Mouse (Mus musculus): ENCODE results near the gene Rapgef2. TPM values are rescaled to one million over a fixed set of nuclear protein-coding genes. Genes with fewer than 3 reads are reported as not detected.

The Rapgef2 gene
- polyA plus RNA-seq, 2 experiments, result 1.2 TPM

GRCm38 (mm10) chr3:79168168-79168827 is 118.0 kb downstream of the Rapgef2 start:
- no peak overlapping the region for H3K4me3 ChIP-seq (ENCODE audit: insufficient read depth in 1 of 2, low read depth in 2 of 2, low read length in 2 of 2)
- no peaks in the 10 kb centered on the region for H3K36me3 ChIP-seq (replicated peaks; ENCODE audit: control insufficient read depth, insufficient read depth, low read depth)
- H3K27me3 ChIP-seq (ENCODE audit: control insufficient read depth, insufficient read depth, low read length), result no peaks in the 10 kb centered on the region
- H3K9ac ChIP-seq (replicated peaks), result no peak overlapping the region
- no peak overlapping the region for H3K4me2 ChIP-seq (ENCODE audit: low read depth)
- peaks cover 6 to 22% of the 10 kb centered on the region in 2 experiments for H3K4me1 ChIP-seq (replicated peaks; ENCODE audit: control insufficient read depth in 2 of 2, insufficient read depth in 2 of 2, low read length in 1 of 2)
- WGBS (ENCODE audit: insufficient replicate concordance), result 6% methylated on average over 2 of the region's 2 CpGs
- H3K9me3 ChIP-seq (ENCODE audit: control insufficient read depth, low read length), result no peaks in the 10 kb centered on the region
- ATAC-seq (ENCODE audit: insufficient read depth), result peak; percentile 39; the same call in 1 of the 2 replicates
- no peak for DNase-seq (ENCODE audit: low read depth in 3 of 3, low spot score in 3 of 3)
- H3K27ac ChIP-seq, result no peak overlapping the region
- TF ChIP-seq CTCF (IDR thresholded peaks at IDR 0.05; ENCODE audit: low read depth), result no peak
- no peak for TF ChIP-seq EP300 (IDR thresholded peaks at IDR 0.05; ENCODE audit: low read depth)

- 67% methylated on average over 2 of the region's 2 CpGs for WGBS (ENCODE audit: insufficient replicate concordance)
- Histone ChIP-seq H3K4me3 (ENCODE audit: insufficient read depth in 1 of 2, low read depth in 2 of 2, low read length in 2 of 2) (no peak overlapping the region), H3K4me1 (replicated peaks; ENCODE audit: control insufficient read depth in 2 of 2, insufficient read depth in 2 of 2, low read length in 1 of 2) (peaks cover 6 to 24% of the 10 kb centered on the region in 2 experiments), H3K9me3 (ENCODE audit: control insufficient read depth, low read length) (no peaks in the 10 kb centered on the region), H3K27ac (no peak overlapping the region), H3K4me2 (ENCODE audit: low read depth) (no peak overlapping the region), H3K36me3 (replicated peaks; ENCODE audit: control insufficient read depth, insufficient read depth, low read depth) (no peaks in the 10 kb centered on the region), H3K27me3 (ENCODE audit: control insufficient read depth, insufficient read depth, low read length) (no peaks in the 10 kb centered on the region), H3K9ac (replicated peaks) (no peak overlapping the region)
- no peak for ATAC-seq (ENCODE audit: insufficient read depth)
- no peak for DNase-seq (ENCODE audit: low read depth in 3 of 3, low spot score in 3 of 3)
- no peak for TF ChIP-seq EP300 (IDR thresholded peaks at IDR 0.05; ENCODE audit: low read depth)
- no peak for TF ChIP-seq CTCF (IDR thresholded peaks at IDR 0.05; ENCODE audit: low read depth)
Observed at GRCm38 (mm10) chr3:79167586-79167985, 118.7 kb downstream of the Rapgef2 start.

- no peak overlapping the region for H3K27ac ChIP-seq
- H3K9me3 ChIP-seq (ENCODE audit: control insufficient read depth, low read length), result no peaks in the 10 kb centered on the region
- H3K36me3 ChIP-seq (replicated peaks; ENCODE audit: control insufficient read depth, insufficient read depth, low read depth), result no peaks in the 10 kb centered on the region
- no peak for TF ChIP-seq EP300 (IDR thresholded peaks at IDR 0.05; ENCODE audit: low read depth)
- no peak for TF ChIP-seq CTCF (IDR thresholded peaks at IDR 0.05; ENCODE audit: low read depth)
- no peak overlapping the region for H3K9ac ChIP-seq (replicated peaks)
- peak overlapping the region; percentile 26 for H3K4me2 ChIP-seq (ENCODE audit: low read depth)
- H3K4me3 ChIP-seq (ENCODE audit: insufficient read depth in 1 of 2, low read depth in 2 of 2, low read length in 2 of 2), result no peak overlapping the region
- ATAC-seq (ENCODE audit: insufficient read depth) (no peak), DNase-seq (ENCODE audit: low read depth in 3 of 3, low spot score in 3 of 3) (no peak)
- H3K27me3 ChIP-seq (ENCODE audit: control insufficient read depth, insufficient read depth, low read length), result no peaks in the 10 kb centered on the region
- 25% methylated on average over 6 of the region's 6 CpGs for WGBS (ENCODE audit: insufficient replicate concordance)
- H3K4me1 ChIP-seq (replicated peaks; ENCODE audit: control insufficient read depth in 2 of 2, insufficient read depth in 2 of 2, low read length in 1 of 2), result peaks cover 4 to 23% of the 10 kb centered on the region in 2 experiments
Observed at GRCm38 (mm10) chr3:79161834-79162401, 124.4 kb downstream of the Rapgef2 start.

DNA sequence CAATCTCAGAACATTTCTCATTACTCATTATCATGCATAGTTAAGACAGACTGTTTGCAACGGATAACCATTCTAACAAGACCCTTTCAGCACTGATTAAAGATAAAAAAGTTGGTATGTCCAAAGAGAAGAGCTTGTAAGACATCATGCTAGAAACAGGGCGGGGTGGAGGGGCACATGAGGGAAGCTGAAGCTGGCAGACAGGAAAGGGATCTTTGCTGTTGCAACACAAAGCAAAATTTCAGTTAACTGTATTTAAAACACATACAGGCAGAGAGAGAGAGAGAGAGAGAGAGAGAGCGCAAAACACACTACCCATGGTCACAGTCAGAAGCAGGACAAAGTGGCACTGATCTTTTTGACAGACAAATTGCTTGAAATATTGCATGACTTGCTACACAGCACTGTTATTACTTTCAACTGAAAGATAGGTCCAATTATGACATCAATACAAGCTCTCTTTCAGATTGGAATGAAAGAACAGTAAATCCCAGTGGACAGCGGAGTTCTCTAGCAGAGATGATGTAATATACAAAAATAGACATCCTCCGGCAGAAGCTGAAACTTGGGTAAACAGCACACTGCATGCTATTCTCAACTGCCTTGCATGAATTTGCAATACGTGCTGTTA is 125.1 kb downstream of the Rapgef2 start:
- Histone ChIP-seq H3K4me2 (ENCODE audit: low read depth) (peak overlapping the region; percentile 26), H3K4me1 (replicated peaks; ENCODE audit: control insufficient read depth in 2 of 2, insufficient read depth in 2 of 2, low read length in 1 of 2) (peaks cover 4 to 23% of the 10 kb centered on the region in 2 experiments), H3K9ac (replicated peaks) (no peak overlapping the region), H3K9me3 (ENCODE audit: control insufficient read depth, low read length) (no peaks in the 10 kb centered on the region), H3K4me3 (ENCODE audit: insufficient read depth in 1 of 2, low read depth in 2 of 2, low read length in 2 of 2) (no peak overlapping the region), H3K27ac (no peak overlapping the region), H3K27me3 (ENCODE audit: control insufficient read depth, insufficient read depth, low read length) (no peaks in the 10 kb centered on the region), H3K36me3 (replicated peaks; ENCODE audit: control insufficient read depth, insufficient read depth, low read depth) (no peaks in the 10 kb centered on the region)
- no peak for TF ChIP-seq EP300 (IDR thresholded peaks at IDR 0.05; ENCODE audit: low read depth)
- TF ChIP-seq CTCF (IDR thresholded peaks at IDR 0.05; ENCODE audit: low read depth), result no peak
- 11% methylated on average over 6 of the region's 6 CpGs for WGBS (ENCODE audit: insufficient replicate concordance)
- no peak for ATAC-seq (ENCODE audit: insufficient read depth)
- DNase-seq (ENCODE audit: low read depth in 3 of 3, low spot score in 3 of 3), result no peak

- Histone ChIP-seq H3K9ac (replicated peaks) (no peak overlapping the region), H3K9me3 (ENCODE audit: control insufficient read depth, low read length) (no peaks in the 10 kb centered on the region), H3K27ac (no peak overlapping the region), H3K4me2 (ENCODE audit: low read depth) (no peak overlapping the region), H3K4me1 (replicated peaks; ENCODE audit: control insufficient read depth in 2 of 2, insufficient read depth in 2 of 2, low read length in 1 of 2) (peaks cover 4 to 21% of the 10 kb centered on the region in 2 experiments), H3K27me3 (ENCODE audit: control insufficient read depth, insufficient read depth, low read length) (no peaks in the 10 kb centered on the region), H3K4me3 (ENCODE audit: insufficient read depth in 1 of 2, low read depth in 2 of 2, low read length in 2 of 2) (no peak overlapping the region), H3K36me3 (replicated peaks; ENCODE audit: control insufficient read depth, insufficient read depth, low read depth) (no peaks in the 10 kb centered on the region)
- TF ChIP-seq EP300 (IDR thresholded peaks at IDR 0.05; ENCODE audit: low read depth) (no peak), CTCF (IDR thresholded peaks at IDR 0.05; ENCODE audit: low read depth) (no peak)
- DNase-seq (ENCODE audit: low read depth in 3 of 3, low spot score in 3 of 3) (no peak), ATAC-seq (ENCODE audit: insufficient read depth) (no peak)
Observed at GRCm38 (mm10) chr3:79158254-79158653, 128.1 kb downstream of the Rapgef2 start.

Data from liver, embryonic 14.5 days (tissue).